Mouse (Mus musculus) left cerebral cortex, adult 2 months (tissue): ENCODE results near the gene Wfdc3. TPM values are rescaled to one million over a fixed set of nuclear protein-coding genes. Genes with fewer than 3 reads are reported as not detected.
"Not testable (repeated sequence)": the region's sequence is repeated elsewhere in the genome, so short reads cannot be mapped to it uniquely, and the experiment has no call there.

ENCODE experiments used
- DNase-seq, 2 experiments: peaks; one replicate each; pipeline ENCODE4 v3.0.0; 2021 to 2022; ENCODE audit warnings: low spot score in 2 of 2, mixed read lengths in 1 of 2; ENCODE audit errors: extremely low spot score in 1 of 2
- H3K27ac ChIP-seq: fragments of 200-600 bp; 2 replicates; pipeline ENCODE4 v1.8.1; 2022
- H3K4me3 ChIP-seq: fragments of 200-600 bp; 2 replicates; pipeline ENCODE4 v1.8.1; 2022
- CTCF ChIP-seq: fragments of 200-600 bp; IDR thresholded peaks from 2 replicates; pipeline ENCODE4 v1.8.1; 2022; ENCODE audit warnings: antibody characterized with exemption, mild to moderate bottlenecking, moderate library complexity
- intact Hi-C: fragments of 180-260 bp; cut with DNase I; formaldehyde crosslinking; loops from one replicate; pipeline ENCODE4 v1.15.1; 2025
- total RNA-seq, 2 experiments: library from RNA; stranded (reverse); gene quantifications; 2 replicates each; pipeline ENCODE4 v1.2.3; 2021

Wfdc3 gene
- total RNA-seq, 2 experiments from 2014 or later: 1.4 to 1.6 TPM

DNA sequence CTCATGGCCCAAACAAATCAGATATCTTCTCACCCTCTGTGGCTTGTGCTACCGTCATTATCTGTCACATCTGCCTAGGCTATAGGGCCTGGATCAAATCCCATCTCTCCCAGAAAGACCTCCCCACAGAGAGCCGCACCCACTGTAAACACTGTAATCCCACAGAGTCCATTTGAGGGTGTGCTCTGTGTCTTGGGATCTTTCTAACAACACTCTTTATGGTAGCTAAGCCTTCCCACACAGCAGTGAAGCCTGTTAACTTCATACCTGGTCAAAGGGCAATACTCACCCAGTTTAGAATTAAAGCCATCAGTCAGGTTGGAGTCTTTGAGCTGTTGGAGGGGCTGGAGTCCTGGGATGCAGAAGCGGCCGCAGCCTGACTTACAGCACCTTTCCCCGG lies 14.0 kb downstream of the Wfdc3 start:
- TF ChIP-seq CTCF: no peak
- DNase-seq: no peak
- no peak overlapping the region for H3K27ac ChIP-seq
- H3K4me3 ChIP-seq: no peak overlapping the region
- intact Hi-C loops: no loop called here

DNA sequence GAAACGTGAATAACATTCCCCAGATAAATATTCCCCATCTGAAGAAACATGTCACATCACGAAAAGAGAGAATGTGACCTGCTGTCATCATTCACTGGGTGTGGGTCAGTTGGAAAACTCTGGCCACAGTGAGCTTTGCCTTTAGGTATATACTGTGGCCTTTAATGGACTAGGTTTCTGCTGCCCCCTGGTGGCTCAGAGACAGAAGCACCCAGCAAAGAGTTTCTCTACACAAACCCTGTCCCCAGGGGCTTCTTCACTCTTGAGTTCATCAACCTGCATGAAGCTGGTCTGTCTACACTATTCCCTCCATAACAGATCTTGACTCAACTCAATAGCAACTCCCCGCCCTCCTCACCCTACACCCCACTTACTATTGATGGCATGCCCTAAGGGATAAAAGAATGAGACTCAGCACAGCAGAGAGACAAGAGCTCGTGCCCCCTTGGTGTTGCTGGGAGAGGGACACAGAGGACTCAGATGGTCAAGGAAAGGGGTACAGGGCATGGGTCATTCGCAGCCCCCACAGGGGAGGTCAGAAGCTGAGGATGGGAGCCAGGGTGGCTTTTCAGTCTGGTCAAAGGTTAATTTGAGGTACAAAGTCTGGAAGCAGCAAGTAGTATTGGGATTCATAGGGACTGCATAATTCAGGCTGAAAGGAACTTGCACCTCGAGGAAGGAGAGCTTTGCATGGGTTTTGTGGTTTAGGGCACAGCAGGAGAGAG lies 19.7 kb downstream of the Wfdc3 start:
- intact Hi-C loops: loop anchor here (1.0 to 10.0 kb wide), 3 partner anchors 47 to 311 kb away; no protein-coding TSS in a partner anchor

GRCm38 (mm10) chr2:164723276-164723675 lies 22.5 kb downstream of the Wfdc3 start:
- no peak for TF ChIP-seq CTCF
- no peak for DNase-seq
- Histone ChIP-seq H3K27ac (no peak overlapping the region), H3K4me3 (no peak overlapping the region)
- intact Hi-C loops: loop anchor here (10.0 kb wide), 1 partner anchor 308 kb away; no protein-coding TSS in a partner anchor

More for the DNA sequence above, 19.7 kb downstream of the Wfdc3 start:
- peak; percentile 95 for TF ChIP-seq CTCF
- no peak overlapping the region for H3K4me3 ChIP-seq
- no peak overlapping the region for H3K27ac ChIP-seq
- peak; percentile 56 to 58 for DNase-seq

GRCm38 (mm10) chr2:164716194-164716786 lies 29.4 kb downstream of the Wfdc3 start:
- intact Hi-C loops, DNase-seq, H3K4me3 ChIP-seq, H3K27ac ChIP-seq: not testable (repeated sequence)

DNA sequence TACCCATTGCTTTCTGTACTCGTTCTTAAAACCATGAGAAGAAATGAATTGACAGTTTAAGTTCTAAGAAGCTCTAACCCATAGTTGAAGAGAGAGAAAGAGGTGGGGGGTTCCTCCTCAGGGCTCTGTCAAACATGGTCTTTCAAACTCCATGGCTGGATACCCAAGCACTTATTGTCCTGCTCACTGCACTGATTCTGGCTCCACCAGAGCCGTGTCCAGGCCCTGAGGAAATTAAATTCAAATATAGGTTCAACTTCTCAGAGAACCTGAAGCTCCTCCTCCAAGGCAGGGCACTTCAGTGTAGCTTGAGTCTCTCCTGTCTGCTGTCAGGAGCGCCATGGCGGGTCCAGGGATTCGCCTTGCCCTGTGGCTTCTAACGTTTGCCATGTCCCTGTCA lies 30.7 kb downstream of the Wfdc3 start, which contains the start of gene Spint5:
Gene Spint5 (plus strand): TSS at position 301 of the 400 bp plus-strand sequence.
- Histone ChIP-seq H3K4me3 (no peak within 1 kb of the TSS), H3K27ac (no peak within 1 kb of the TSS)
- intact Hi-C loops: no loop called here
- TF ChIP-seq CTCF: no peak
- no peak for DNase-seq

- Histone ChIP-seq H3K27ac (no peak overlapping the region), H3K4me3 (no peak overlapping the region)
- DNase-seq: no peak
- intact Hi-C loops: no loop called here
- no peak for TF ChIP-seq CTCF
Measured at GRCm38 (mm10) chr2:164705991-164706390, 39.7 kb downstream of the Wfdc3 start.

- Histone ChIP-seq H3K27ac (no peak overlapping the region), H3K4me3 (no peak overlapping the region)
- intact Hi-C loops: no loop called here
- no peak for TF ChIP-seq CTCF
- DNase-seq: no peak
Measured at GRCm38 (mm10) chr2:164705328-164705727, 40.4 kb downstream of the Wfdc3 start.

GRCm38 (mm10) chr2:164704235-164704634 lies 41.5 kb downstream of the Wfdc3 start:
- no peak for DNase-seq
- intact Hi-C loops: no loop called here
- no peak overlapping the region for H3K27ac ChIP-seq
- TF ChIP-seq CTCF: no peak
- no peak overlapping the region for H3K4me3 ChIP-seq

DNA sequence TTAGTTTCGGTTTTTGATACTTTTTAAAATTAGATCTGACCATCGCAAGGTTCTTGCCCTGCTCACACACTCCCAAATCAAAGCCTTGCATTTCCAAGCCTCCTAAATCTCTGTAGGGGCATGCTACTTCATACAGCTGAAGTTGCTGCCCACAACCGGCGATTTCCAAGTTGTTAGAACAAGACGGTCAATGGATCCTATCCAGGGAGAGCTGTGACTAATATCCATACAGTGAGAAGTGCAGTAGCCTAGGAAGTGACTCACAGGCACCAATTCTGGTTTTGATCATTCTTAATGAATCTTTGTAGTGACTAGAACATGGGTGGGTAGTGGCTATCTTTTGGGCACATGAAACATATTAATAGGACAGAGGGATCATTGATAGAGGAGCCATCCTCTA lies 44.0 kb downstream of the Wfdc3 start:
- no peak for TF ChIP-seq CTCF
- DNase-seq: no peak
- no peak overlapping the region for H3K27ac ChIP-seq
- no peak overlapping the region for H3K4me3 ChIP-seq
- intact Hi-C loops: no loop called here

DNA sequence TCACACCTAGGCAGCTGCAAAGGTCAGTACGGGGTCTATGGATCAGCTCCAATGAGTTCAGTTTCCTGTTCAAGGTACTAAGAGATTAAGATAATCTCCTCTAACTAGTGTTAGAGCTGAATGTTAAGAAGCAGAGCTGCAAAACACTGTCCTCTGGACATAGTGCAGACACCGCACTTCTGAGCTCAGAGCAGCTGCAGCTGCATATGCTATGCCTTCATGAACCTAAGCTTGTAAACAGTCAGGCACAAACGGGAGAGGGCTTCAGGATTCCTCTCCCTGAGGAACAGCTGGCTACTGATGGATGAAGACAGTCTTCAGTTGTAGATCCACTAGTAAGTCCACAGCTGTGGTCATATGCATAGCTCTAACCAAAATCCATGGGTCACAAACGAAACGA lies 44.8 kb downstream of the Wfdc3 start:
- intact Hi-C loops: no loop called here
- TF ChIP-seq CTCF: no peak
- DNase-seq: no peak
- H3K4me3 ChIP-seq: no peak overlapping the region
- H3K27ac ChIP-seq: no peak overlapping the region

- no peak for TF ChIP-seq CTCF
- DNase-seq: no peak
- intact Hi-C loops: no loop called here
- H3K27ac ChIP-seq: no peak within 1 kb of the TSS
- no peak within 1 kb of the TSS for H3K4me3 ChIP-seq
Measured at GRCm38 (mm10) chr2:164698201-164698600, 47.5 kb downstream of the Wfdc3 start, which contains the start of gene Spint4. Gene Spint4, plus strand, starts transcription at chr2:164698501.

- DNase-seq: no peak
- no peak for TF ChIP-seq CTCF
- no peak within 1 kb of the TSS for H3K27ac ChIP-seq
- intact Hi-C loops: no loop called here
- no peak within 1 kb of the TSS for H3K4me3 ChIP-seq
Measured at GRCm38 (mm10) chr2:164684807-164685206, 60.9 kb downstream of the Wfdc3 start, which contains the start of gene Wfdc13. Gene Wfdc13, plus strand, starts transcription at chr2:164685107.

Other genes starting within 250 kb of the Wfdc3 start
- gene Pigt, start 248.4 kb downstream of the Wfdc3 start, total RNA-seq: 10 to 100 TPM; 86.3 to 87.0 TPM
- gene Wfdc2, start 183.5 kb downstream of the Wfdc3 start, total RNA-seq: 1 to 10 TPM in 1 of 2 experiments, under 1 TPM in 1; 0.70 to 1.3 TPM
- gene Spint3, start 172.5 kb downstream of the Wfdc3 start, total RNA-seq: not detected
- gene Wfdc6a, start 160.5 kb downstream of the Wfdc3 start, total RNA-seq: not detected
- gene Eppin, start 152.3 kb downstream of the Wfdc3 start, total RNA-seq: not detected
- not detected for gene Wfdc6b, start 132.4 kb downstream of the Wfdc3 start, total RNA-seq
- not detected for gene Wfdc8, start 132.3 kb downstream of the Wfdc3 start, total RNA-seq
- not detected for gene Wfdc16, start 107.1 kb downstream of the Wfdc3 start, total RNA-seq
- not detected for gene Wfdc10, start 89.9 kb downstream of the Wfdc3 start, total RNA-seq
- not detected for gene Wfdc9, start 89.3 kb downstream of the Wfdc3 start, total RNA-seq
- gene Wfdc11, start 71.8 kb downstream of the Wfdc3 start, total RNA-seq: not detected
- not detected for gene Wfdc13, start 60.8 kb downstream of the Wfdc3 start, total RNA-seq
- not detected for gene Spint4, start 47.4 kb downstream of the Wfdc3 start, total RNA-seq
- gene Spint5, start 30.6 kb downstream of the Wfdc3 start, total RNA-seq: not detected
- gene Dnttip1, start 52 bp upstream of the Wfdc3 start, total RNA-seq: 10 to 100 TPM; 37.6 to 37.9 TPM
- gene Ube2c, start 24.0 kb upstream of the Wfdc3 start, total RNA-seq: under 1 TPM in 1 of 2 experiments, not detected in 1; 0.36 TPM
- 1 to 10 TPM in 1 of 2 experiments, not detected in 1; 1.1 TPM for gene Tnnc2, start 34.0 kb upstream of the Wfdc3 start, total RNA-seq
- gene Snx21, start 39.9 kb upstream of the Wfdc3 start, total RNA-seq: 10 to 100 TPM; 54.4 to 57.2 TPM
- 10 to 100 TPM; 26.6 to 28.3 TPM for gene Acot8, start 59.0 kb upstream of the Wfdc3 start, total RNA-seq
- gene Zswim3, start 59.2 kb upstream of the Wfdc3 start, total RNA-seq: 1 to 10 TPM; 8.6 to 9.0 TPM
- 10 to 100 TPM; 21.7 to 22.7 TPM for gene Zswim1, start 76.8 kb upstream of the Wfdc3 start, total RNA-seq
- under 1 TPM; 0.45 to 0.58 TPM for gene Spata25, start 82.6 kb upstream of the Wfdc3 start, total RNA-seq
- gene Ctsa, start 86.9 kb upstream of the Wfdc3 start, total RNA-seq: 10 to 100 TPM; 89.5 to 96.2 TPM
- 1 to 10 TPM; 3.9 to 5.3 TPM for gene Neurl2, start 87.5 kb upstream of the Wfdc3 start, total RNA-seq
- gene Pltp, start 111.8 kb upstream of the Wfdc3 start, total RNA-seq: 10 to 100 TPM; 78.1 to 82.4 TPM
- 10 to 100 TPM; 44.8 to 48.8 TPM for gene Pcif1, start 133.4 kb upstream of the Wfdc3 start, total RNA-seq
- gene Zfp335, start 165.8 kb upstream of the Wfdc3 start, total RNA-seq: 10 to 100 TPM; 27.2 to 28.0 TPM
- 1 to 10 TPM; 1.4 TPM for gene Mmp9, start 194.8 kb upstream of the Wfdc3 start, total RNA-seq
- gene Slc12a5, start 214.9 kb upstream of the Wfdc3 start, total RNA-seq: 100 to 1,000 TPM; 575 to 581 TPM